Mouse (Mus musculus) hindbrain, postnatal 0 days (tissue): ENCODE measurements around the gene Kif14. TPM values are rescaled to one million over a fixed set of nuclear protein-coding genes. Genes with fewer than 3 reads are reported as not detected.

Source experiments
- ATAC-seq: fragments of 200-750 bp; cut with Nextera tagmentation; 2 replicates; pipeline ENCODE4 v1.8.0; 2017; ENCODE audit warnings: mild to moderate bottlenecking, moderate TSS enrichment, moderate library complexity
- DNase-seq: peaks from one replicate; pipeline ENCODE4 v3.0.0-alpha.2; 2015; ENCODE audit warnings: low spot score
- H3K27ac ChIP-seq: fragments of 300-500 bp; sonication (generic); 2 replicates; pipeline ENCODE4 v1.5.1; 2014; ENCODE audit warnings: mild to moderate bottlenecking
- H3K27me3 ChIP-seq: fragments of 300-500 bp; sonication (generic); 2 replicates; pipeline ENCODE4 v1.6.1; 2014; ENCODE audit warnings: low read length, mixed read lengths; ENCODE audit not compliant: insufficient read depth
- H3K36me3 ChIP-seq: fragments of 300-500 bp; sonication (generic); 2 replicates; pipeline ENCODE4 v1.6.1; 2014; ENCODE audit warnings: low read length, mixed read lengths; ENCODE audit not compliant: insufficient read depth
- H3K4me1 ChIP-seq: fragments of 300-500 bp; sonication (generic); 2 replicates; pipeline ENCODE4 v1.6.1; 2014; ENCODE audit warnings: antibody characterized with exemption, low read length, mixed read lengths; ENCODE audit not compliant: insufficient read depth
- H3K4me2 ChIP-seq: fragments of 300-500 bp; sonication (generic); 2 replicates; pipeline ENCODE4 v1.6.1; 2014; ENCODE audit warnings: low read depth, mild to moderate bottlenecking, low read length, moderate library complexity, mixed read lengths
- H3K4me3 ChIP-seq: fragments of 300-500 bp; sonication (generic); 2 replicates; pipeline ENCODE4 v1.5.1; 2014; ENCODE audit warnings: low read length
- H3K9ac ChIP-seq: fragments of 300-500 bp; sonication (generic); replicated peaks from 2 replicates; pipeline ENCODE4 v1.6.1; 2014; ENCODE audit warnings: mild to moderate bottlenecking, low read length, moderate library complexity, mixed read lengths
- H3K9me3 ChIP-seq: fragments of 300-500 bp; sonication (generic); 2 replicates; pipeline ENCODE4 v1.6.1; 2016; ENCODE audit warnings: low read length, mixed read lengths
- CTCF ChIP-seq: IDR thresholded peaks from 2 replicates; pipeline ENCODE4 v1.5.1; 2016; ENCODE audit warnings: antibody characterized with exemption, control low read depth, low read depth
- WGBS: fragments of 180-500 bp; shearing (Covaris S2); extraction: QIAGEN DNeasy Blood & Tissue Kit; methylation state at CpG from one replicate; pipeline ENCODE4 v1.1.7; 2014; 5-methylcytosine and 5-hydroxymethylcytosine counted together
- polyA plus RNA-seq: library from polyadenylated mRNA; unstranded; fragments of >200 nt; fragmentation: Nextera tagmentation; extraction: Ambion mirVana; gene quantifications from 2 replicates; pipeline ENCODE4 v1.2.1, GENCODE M21; 2015
- total RNA-seq: library from RNA; depleted of rRNA; stranded (reverse); fragments of >200 nt; gene quantifications from 2 replicates; pipeline ENCODE4 v1.2.3, GENCODE M21; 2014

Gene Kif14
- total and polyA plus RNA-seq, 2 experiments from 2014 or later, result 1.1 to 3.4 TPM

DNA sequence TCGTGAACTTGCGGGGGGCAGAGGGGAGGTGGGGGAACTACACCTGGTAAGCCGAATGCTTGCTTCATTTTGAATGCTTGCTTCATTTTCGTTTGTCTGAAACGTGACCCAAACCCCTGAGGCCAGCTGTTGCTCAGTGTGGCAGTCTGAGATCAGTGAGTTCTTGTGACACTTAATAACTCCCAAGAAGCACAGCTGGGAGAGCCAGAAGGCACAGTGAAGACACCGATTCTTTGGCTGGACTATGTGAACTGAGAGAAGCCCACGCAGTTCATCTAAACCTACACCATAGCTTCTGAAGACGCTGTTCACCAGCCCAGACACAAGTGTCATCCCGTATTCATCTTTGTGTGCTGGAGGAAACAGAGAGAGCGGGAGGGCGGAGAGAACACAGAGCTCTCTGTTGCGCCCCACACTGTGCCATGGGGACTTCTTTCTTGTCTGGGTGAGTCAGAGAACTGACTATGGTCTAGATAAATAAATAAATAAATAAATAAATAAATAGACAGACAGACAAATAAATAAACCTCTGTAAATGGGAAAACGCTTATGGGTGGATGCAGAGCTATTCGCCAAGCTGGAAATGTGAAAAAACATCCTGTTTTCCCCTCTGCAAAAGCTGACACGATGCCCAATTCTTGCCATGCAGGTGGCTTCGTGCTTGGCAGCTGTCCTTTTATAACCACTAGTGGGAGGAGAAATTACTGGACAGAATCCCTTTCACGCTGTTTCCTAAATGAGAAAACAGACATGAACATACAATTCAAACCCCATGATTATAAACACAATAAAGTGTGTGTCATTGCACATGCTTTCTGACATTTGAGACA is 10.2 kb upstream of the Kif14 start:
- Histone ChIP-seq H3K4me3 (no peak overlapping the region), H3K9ac (no peak overlapping the region), H3K27me3 (no peaks in the 10 kb centered on the region; the same call in 1 of the 2 replicates), H3K27ac (no peak overlapping the region; the same call in 1 of the 2 replicates), H3K4me2 (no peak overlapping the region), H3K9me3 (no peaks in the 10 kb centered on the region), H3K4me1 (no peaks in the 10 kb centered on the region), H3K36me3 (no peaks in the 10 kb centered on the region)
- TF ChIP-seq CTCF, result peak; percentile 16; the same call in 1 of the 2 replicates
- DNase-seq (peak; percentile 74), ATAC-seq (peak; percentile 77)
- WGBS, result 62% methylated on average over 17 of the region's 17 CpGs

DNA sequence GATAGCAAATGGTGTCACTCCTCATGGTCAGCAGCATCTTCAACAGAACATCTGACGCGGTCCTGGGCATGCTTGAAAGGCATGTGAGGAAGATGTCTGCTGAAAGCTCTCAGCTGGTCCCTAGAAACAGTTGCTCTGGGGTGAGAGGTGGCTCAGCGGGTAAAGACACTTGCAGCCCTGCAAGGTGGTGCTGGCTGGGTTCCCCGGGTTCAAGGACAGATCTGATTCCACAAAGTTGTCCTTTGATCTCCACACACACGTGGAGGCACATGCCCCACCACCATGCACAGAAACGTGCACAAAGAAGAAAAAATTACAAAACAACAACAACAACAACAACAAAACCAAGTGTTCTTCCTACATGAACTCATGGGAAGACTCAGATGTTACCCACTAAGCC is 9.4 kb upstream of the Kif14 start:
- H3K27me3 ChIP-seq, result no peaks in the 10 kb centered on the region; the same call in 1 of the 2 replicates
- no peak overlapping the region for H3K4me2 ChIP-seq
- H3K9me3 ChIP-seq, result no peaks in the 10 kb centered on the region
- ATAC-seq, result no peak
- no peaks in the 10 kb centered on the region for H3K36me3 ChIP-seq
- H3K4me1 ChIP-seq, result no peaks in the 10 kb centered on the region
- H3K27ac ChIP-seq, result no peak overlapping the region; the same call in 1 of the 2 replicates
- 69% methylated on average over 6 of the region's 6 CpGs for WGBS
- H3K4me3 ChIP-seq, result no peak overlapping the region
- no peak for DNase-seq
- no peak for TF ChIP-seq CTCF
- H3K9ac ChIP-seq, result no peak overlapping the region

- ATAC-seq (no peak), DNase-seq (no peak)
- Histone ChIP-seq H3K9ac (no peak overlapping the region), H3K4me3 (no peak overlapping the region), H3K4me1 (no peaks in the 10 kb centered on the region), H3K27ac (no peak overlapping the region), H3K9me3 (no peaks in the 10 kb centered on the region), H3K36me3 (no peaks in the 10 kb centered on the region), H3K4me2 (no peak overlapping the region), H3K27me3 (no peaks in the 10 kb centered on the region; the same call in 1 of the 2 replicates)
- 76% methylated on average over 4 of the region's 4 CpGs for whole genome bisulfite sequencing
- no peak for TF ChIP-seq CTCF
Measured at GRCm38 (mm10) chr1:136457403-136457802, 8.7 kb upstream of the Kif14 start.

GRCm38 (mm10) chr1:136458691-136459245 is 7.4 kb upstream of the Kif14 start:
- Histone ChIP-seq H3K27me3 (no peaks in the 10 kb centered on the region), H3K4me1 (no peaks in the 10 kb centered on the region), H3K9me3 (no peaks in the 10 kb centered on the region), H3K36me3 (no peaks in the 10 kb centered on the region), H3K4me2 (no peak overlapping the region), H3K9ac (no peak overlapping the region), H3K4me3 (no peak overlapping the region), H3K27ac (no peak overlapping the region)
- TF ChIP-seq CTCF, result peak; percentile 78
- WGBS, result 31% methylated on average over 9 of the region's 9 CpGs
- peak; percentile 86 for DNase-seq
- ATAC-seq, result 0 out of 2 replicates have a peak, but pooled peaks have one; percentile 15

DNA sequence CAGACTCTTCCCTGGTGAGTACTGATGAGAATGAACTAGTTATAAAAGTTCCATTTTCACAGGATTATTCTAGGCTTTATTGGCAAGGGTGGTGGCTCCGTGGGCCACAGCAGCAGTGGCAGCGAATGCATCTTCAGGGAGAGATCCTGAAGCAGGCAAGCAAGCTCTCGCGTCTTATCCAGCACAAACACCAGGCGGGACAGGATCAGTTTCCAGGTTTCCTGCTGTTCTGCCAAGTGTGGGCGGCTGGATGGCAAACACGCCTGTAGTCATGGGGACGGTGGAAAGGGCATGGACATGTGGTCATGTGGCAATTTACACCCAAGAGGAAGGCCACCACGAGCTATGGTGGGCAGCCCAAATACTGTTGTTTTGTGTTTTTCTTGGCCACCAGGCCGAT is 3.7 kb upstream of the Kif14 start:
- Histone ChIP-seq H3K9me3 (no peaks in the 10 kb centered on the region), H3K36me3 (no peaks in the 10 kb centered on the region), H3K4me2 (no peak overlapping the region), H3K27me3 (no peaks in the 10 kb centered on the region), H3K27ac (no peak overlapping the region), H3K4me1 (peaks cover 6% of the 10 kb centered on the region; the same call in 1 of the 2 replicates), H3K4me3 (no peak overlapping the region), H3K9ac (no peak overlapping the region)
- TF ChIP-seq CTCF, result peak; percentile 7; the same call in 1 of the 2 replicates
- ATAC-seq (no peak), DNase-seq (no peak)
- 37% methylated on average over 10 of the region's 10 CpGs for WGBS

DNA sequence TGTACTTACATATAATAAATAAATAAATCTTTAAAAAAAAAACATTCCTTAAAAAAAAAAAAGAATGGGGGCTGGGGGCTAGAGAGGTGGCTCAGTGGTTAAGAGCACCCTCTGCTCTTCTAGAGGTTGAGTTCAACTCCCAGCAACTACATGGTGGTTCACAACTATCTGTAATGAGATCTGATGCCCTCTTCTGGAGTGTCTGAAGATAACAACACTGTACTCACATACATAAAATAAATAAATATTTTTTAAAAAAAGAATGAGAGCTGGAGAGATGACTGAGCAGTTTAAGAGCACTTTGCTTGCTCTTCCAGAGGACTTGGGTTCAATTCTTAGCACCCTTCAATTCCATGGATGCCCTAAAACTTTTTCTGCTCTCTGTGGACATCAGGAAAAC is 975 bp upstream of the Kif14 start:
- peak; percentile 48 for TF ChIP-seq CTCF
- Histone ChIP-seq H3K4me3 (no peak overlapping the region), H3K36me3 (no peaks in the 10 kb centered on the region), H3K9me3 (no peaks in the 10 kb centered on the region), H3K27me3 (no peaks in the 10 kb centered on the region), H3K4me1 (peaks cover 6% of the 10 kb centered on the region; the same call in 1 of the 2 replicates), H3K4me2 (no peak overlapping the region), H3K9ac (no peak overlapping the region), H3K27ac (no peak overlapping the region)
- DNase-seq (no peak), ATAC-seq (no peak)

DNA sequence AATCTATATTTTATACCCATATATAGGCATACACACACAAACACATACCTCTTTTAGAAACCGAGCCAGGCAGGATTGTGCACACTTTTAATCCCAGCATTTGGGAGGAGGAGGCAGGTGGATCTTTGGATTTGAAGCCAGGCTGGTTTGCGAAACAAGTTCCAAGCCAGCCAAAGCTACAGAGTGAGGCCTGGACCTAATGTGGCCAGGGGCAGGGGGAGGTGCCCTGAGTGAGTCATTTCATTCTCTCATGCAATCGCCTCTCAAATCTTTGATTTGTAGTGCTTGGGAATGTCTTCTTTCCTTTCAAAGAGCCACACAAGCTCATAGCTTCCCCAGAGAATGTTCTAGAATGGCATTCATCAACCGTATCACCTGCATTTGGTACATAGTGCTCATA is 3.3 kb downstream of the Kif14 start:
- TF ChIP-seq CTCF, result no peak
- Histone ChIP-seq H3K27me3 (no peaks in the 10 kb centered on the region), H3K36me3 (no peaks in the 10 kb centered on the region), H3K4me1 (peaks cover 6% of the 10 kb centered on the region; the same call in 1 of the 2 replicates), H3K9me3 (no peaks in the 10 kb centered on the region), H3K9ac (no peak overlapping the region), H3K4me3 (no peak overlapping the region), H3K27ac (no peak overlapping the region), H3K4me2 (no peak overlapping the region)
- ATAC-seq (no peak), DNase-seq (no peak)
- 92% methylated on average over 4 of the region's 4 CpGs for WGBS
